Mouse (Mus musculus) right cerebral cortex, postnatal 14 days (tissue): ENCODE results near the gene Pde6h.

Source experiments
- DNase-seq: peaks from one replicate; pipeline ENCODE4 v3.0.0; 2022

Pde6h gene

DNA sequence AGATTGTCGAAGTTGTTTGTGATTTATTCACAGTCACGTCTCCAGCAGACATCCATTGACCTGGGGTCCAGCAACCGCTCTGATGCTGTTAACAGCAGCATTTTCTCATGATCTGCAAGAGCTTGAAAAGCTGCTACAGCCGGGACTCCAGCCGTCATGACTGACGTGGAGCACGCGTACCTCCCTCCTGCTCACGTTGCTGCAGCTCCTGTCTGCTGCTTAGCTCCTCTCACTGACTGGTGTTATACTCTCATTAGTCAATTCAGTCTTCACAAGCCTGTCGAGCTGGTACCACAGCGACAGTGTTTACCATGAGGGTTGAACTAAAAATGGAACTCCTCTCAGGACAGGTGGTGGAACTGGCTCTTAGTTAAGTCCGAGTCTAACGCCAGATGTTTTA lies 62.4 kb downstream of the Pde6h start:
- no peak for DNase-seq

GRCm38 (mm10) chr6:136986718-136987117 lies 63.1 kb downstream of the Pde6h start:
- no peak for DNase-seq

DNA sequence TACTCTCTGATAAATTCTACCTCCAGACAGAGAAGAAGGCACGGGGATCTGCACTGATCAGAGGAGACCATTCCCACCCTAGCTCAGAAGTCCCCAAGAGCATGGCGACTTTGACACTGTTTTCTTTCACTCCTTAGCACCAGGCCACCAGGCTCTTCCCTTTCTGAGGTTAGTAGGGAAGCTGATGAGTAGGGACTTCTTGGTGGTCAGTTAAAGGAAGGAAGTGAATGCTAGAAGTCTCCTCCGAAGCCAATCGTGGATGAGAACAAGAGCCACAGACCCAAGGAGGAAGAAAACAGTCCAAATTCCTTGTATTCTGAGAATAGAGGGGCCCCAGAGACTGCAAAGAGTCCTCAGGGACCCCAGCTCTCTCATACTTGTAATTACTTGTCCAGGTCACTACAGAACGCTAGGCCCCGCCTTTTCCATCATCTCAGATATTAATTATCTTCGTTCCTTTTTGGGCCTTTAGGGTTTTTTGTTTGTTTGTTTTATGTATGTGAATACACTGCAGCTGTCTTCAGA lies 65.0 kb downstream of the Pde6h start:
- DNase-seq, result no peak

- no peak for DNase-seq
Observed at GRCm38 (mm10) chr6:136989824-136990497, 66.3 kb downstream of the Pde6h start.

- DNase-seq, result no peak
Observed at GRCm38 (mm10) chr6:136990557-136990956, 66.9 kb downstream of the Pde6h start.

DNA sequence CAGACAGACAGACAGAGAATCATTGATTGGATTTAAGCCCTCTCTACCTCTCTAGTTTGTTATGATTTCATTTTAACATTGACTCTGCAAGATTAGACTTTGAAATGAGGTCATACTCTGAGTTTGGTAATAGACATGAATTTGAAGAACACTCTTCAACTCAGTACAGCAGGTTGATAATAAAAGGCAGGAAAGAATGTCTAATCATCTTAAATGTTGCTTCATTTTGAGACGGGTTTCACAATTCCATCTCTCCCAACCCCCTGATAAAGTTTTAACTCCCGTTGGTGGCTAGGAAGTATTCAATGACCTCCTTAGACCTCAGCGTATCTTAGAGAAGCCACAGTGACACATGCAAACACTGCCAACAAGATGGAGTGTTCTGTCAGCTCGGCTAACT lies 69.9 kb downstream of the Pde6h start:
- no peak for DNase-seq

DNA sequence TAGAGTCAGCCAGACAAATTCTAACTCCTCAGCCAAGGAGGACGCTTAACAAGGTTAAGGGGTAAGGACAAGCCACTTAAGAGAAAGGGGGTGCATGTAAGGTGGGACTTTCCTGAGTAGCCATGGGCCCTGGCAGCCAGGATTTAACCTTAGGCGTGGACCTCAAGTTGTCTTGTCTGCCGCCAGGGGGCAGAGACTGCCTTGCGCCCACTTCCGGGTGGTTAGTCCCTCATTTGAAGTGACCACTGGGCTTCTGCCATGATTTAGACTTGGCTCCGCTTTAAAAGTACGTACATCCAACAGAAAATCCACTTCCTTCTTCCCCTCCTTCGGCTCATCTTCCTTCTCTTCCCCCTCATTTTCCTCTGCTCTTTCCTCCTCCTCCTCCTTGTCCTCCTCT lies 71.9 kb downstream of the Pde6h start:
- no peak for DNase-seq

GRCm38 (mm10) chr6:136996336-136996735 lies 72.7 kb downstream of the Pde6h start:
- DNase-seq, result no peak

DNA sequence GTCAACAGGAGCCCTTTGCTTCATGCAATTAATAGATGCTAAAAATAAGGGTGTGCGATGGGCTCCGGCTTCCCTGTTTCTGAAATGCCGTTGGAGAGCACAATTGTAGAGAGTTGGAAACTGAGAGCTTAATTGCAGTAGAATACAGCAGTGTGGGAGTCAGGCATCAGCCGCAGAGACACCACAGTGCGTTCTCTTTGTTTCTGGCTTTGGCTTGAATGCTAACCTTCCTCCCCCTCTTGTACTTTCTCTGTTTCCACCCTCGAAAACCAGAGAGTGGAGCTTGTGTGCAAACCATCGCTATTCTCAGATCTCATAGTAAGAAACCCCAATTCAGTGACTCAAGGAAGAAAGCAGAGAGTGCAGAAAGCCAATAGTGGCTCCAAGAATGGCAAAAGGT lies 74.5 kb downstream of the Pde6h start:
- DNase-seq, result no peak

DNA sequence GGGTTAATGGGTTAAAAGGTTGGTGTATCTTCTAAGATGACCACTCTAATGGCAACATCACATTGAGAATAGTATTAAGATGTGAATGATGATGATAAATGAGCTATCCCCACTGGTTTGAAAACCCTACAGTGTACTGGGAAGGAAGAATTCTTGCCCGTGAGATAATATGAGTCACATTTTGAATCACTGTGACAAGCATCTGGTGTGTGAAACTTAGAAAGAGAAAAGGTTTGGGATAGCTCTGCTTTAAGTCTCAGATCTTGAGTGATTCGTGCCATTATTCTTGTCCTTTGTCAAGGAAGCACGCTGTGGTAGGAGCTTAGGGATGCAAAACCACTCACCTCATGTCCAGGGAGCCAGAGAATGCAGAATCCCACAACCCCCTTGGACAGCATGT lies 75.4 kb downstream of the Pde6h start:
- no peak for DNase-seq

DNA sequence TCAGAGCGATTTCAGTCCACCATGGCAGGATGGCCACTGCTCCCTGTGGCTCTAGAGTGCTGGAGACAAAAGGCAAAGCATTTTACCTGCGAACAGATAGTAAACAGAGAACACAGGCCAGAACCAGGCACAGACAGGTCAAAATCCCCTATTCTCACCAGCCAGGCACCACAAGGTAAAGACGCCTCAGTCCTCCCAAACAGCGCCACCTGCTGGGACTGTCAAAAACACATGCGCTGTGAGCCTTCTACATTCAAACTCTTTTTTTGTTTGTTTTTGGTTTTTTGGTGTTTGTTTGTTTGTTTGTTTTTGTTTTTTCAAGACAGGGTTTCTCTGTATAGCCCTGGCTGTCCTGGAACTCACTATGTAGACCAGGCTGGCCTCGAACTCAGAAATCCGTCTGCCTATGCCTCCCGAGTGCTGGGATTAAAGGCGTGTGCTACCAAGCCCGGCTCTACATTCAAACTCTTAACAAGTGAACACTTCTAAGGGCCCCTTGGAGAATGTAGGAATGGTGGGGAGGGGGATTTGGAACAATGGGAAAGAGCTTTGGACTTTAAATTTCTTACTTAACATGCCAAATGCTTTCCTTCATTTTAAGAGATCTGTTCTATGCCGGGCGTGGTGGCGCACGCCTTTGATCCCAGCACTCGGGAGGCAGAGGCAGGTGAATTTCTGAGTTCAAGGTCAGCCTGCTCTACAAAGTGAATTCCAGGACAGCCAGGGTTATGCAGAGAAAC lies 76.2 kb downstream of the Pde6h start:
- DNase-seq, result no peak

DNA sequence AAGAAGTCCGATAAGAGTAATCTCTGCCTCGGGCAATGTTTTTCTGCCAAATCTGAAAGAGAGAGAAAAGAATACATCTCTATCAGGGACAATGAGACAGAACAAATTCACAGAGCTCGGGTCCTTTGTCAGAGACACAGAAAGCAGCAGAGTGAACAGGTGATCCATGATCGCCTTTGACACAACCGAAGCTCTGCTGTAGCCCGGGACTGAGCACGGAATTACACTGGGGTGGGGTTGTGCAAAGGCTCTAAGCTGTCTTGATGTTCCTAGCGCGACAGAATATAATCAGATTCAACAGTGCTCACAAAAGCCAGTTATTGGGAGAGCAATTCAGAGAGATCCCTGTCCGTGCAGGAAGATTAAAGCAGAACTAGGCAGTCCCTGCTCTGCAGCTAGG lies 77.1 kb downstream of the Pde6h start:
- DNase-seq, result no peak

GRCm38 (mm10) chr6:137001267-137002168 lies 77.9 kb downstream of the Pde6h start:
- no peak for DNase-seq

GRCm38 (mm10) chr6:137002169-137002514 lies 78.5 kb downstream of the Pde6h start:
- no peak for DNase-seq

DNA sequence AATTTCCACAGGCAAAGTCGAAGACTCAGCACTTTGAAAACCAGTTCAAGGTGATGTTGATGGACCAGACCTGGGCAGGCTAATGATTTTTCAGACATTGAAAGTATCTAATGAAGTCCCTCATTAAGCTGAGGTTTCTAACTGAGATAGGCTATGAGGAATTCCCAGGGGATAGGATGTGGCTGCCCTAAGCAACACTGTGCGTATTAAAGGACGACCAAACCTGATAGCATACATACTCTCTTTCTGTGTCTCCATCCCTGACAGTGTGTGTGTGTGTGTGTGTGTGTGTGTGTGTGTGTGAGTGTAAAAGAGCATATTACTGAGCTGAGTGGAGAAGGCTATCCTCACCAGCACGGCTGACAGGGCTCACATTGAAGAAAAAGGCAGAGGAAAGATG lies 80.7 kb downstream of the Pde6h start:
- DNase-seq, result no peak

DNA sequence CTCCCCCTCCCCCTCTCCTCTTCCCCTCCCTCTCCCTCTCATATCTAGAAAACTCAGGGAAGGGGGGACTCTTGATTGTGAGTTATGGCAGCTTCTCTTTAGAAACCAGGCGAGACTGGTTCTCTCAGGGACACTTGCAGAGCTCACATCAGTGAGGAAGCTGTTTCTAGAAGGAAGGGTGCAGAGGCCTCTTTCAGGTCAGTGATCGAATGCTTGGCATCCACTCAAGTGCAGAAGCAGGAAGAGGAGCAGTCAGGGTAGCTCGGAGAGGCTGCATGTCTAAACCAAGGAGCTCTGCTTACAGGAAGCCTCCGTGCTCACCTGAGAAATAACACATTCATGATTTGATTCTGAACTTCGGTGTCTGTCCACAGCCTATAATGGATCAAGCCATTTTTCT lies 87.6 kb downstream of the Pde6h start:
- DNase-seq, result no peak

- no peak for DNase-seq
Observed at GRCm38 (mm10) chr6:137014346-137014745, 90.7 kb downstream of the Pde6h start.

- no peak for DNase-seq
Observed at GRCm38 (mm10) chr6:137017216-137017973, 93.8 kb downstream of the Pde6h start.
